Mouse (Mus musculus) hindbrain, embryonic 15.5 days (tissue): ENCODE results near the gene Nsd1. TPM values are rescaled to one million over a fixed set of nuclear protein-coding genes. Genes with fewer than 3 reads are reported as not detected.
A peak's percentile ranks its signal among the peaks of the same experiment; 100 is the strongest.
"Not testable (repeated sequence)": the region's sequence is repeated elsewhere in the genome, so short reads cannot be mapped to it uniquely, and the experiment has no call there.

Experiments used
- ATAC-seq: fragments of 200-750 bp; cut with Nextera tagmentation; 2 replicates; pipeline ENCODE4 v1.8.0; 2017; ENCODE audit warnings: low read depth, moderate number of reproducible peaks, moderate TSS enrichment; ENCODE audit not compliant: low FRiP score
- H3K27ac ChIP-seq: fragments of 300-500 bp; sonication (generic); replicated peaks from 2 replicates; pipeline ENCODE4 v1.5.1; 2015; ENCODE audit warnings: mild to moderate bottlenecking, inconsistent platforms
- H3K27me3 ChIP-seq: fragments of 300-500 bp; sonication (generic); 2 replicates; pipeline ENCODE4 v1.6.1; 2015; ENCODE audit warnings: control low read depth, inconsistent platforms
- H3K36me3 ChIP-seq: fragments of 300-500 bp; sonication (generic); 2 replicates; pipeline ENCODE4 v1.6.1; 2015; ENCODE audit warnings: control low read depth, inconsistent platforms
- H3K4me1 ChIP-seq: fragments of 300-500 bp; sonication (generic); replicated peaks from 2 replicates; pipeline ENCODE4 v1.6.1; 2015; ENCODE audit warnings: control low read depth, inconsistent platforms
- H3K4me2 ChIP-seq: fragments of 300-500 bp; sonication (generic); 2 replicates; pipeline ENCODE4 v1.6.1; 2015; ENCODE audit warnings: moderate library complexity, mild to moderate bottlenecking, inconsistent platforms
- H3K4me3 ChIP-seq: fragments of 300-500 bp; sonication (generic); 2 replicates; pipeline ENCODE4 v1.5.1; 2015; ENCODE audit warnings: mild to moderate bottlenecking, inconsistent platforms
- H3K9ac ChIP-seq: fragments of 300-500 bp; sonication (generic); 2 replicates; pipeline ENCODE4 v1.6.1; 2015; ENCODE audit warnings: inconsistent platforms
- H3K9me3 ChIP-seq: fragments of 300-500 bp; sonication (generic); 2 replicates; pipeline ENCODE4 v1.6.1; 2016; ENCODE audit warnings: control low read depth, inconsistent platforms
- WGBS: fragments of 180-500 bp; shearing (Covaris S2); methylation state at CpG from one replicate; pipeline ENCODE4 v1.1.7; 2015; 5-methylcytosine and 5-hydroxymethylcytosine counted together
- polyA plus RNA-seq: library from polyadenylated mRNA; unstranded; fragments of >200 nt; fragmentation: Nextera tagmentation; extraction: Ambion mirVana; gene quantifications from 2 replicates; pipeline ENCODE4 v1.2.1, GENCODE M21; 2015

Gene Nsd1
- polyA plus RNA-seq, 1 experiment from 2014 or later: 49.1 TPM

DNA sequence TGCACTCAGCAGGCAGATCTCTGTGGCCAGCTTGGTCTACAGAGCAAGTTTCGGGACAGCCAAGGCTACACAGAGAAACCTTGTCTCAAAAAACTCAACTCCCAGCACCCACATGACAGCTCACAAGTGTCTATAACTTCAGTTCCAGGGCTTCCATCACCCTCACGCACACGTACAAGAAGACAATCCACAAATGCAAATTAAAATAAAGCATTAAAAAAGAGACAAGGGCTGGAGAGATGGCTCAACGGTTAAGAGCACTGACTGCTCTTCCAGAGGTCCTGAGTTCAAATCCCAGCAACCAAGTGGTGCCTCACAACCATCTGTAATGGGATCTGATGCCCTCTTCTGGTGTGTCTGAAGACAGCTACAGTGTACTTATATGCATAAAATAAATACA lies 6.8 kb upstream of the Nsd1 start:
- H3K9ac ChIP-seq, H3K27me3 ChIP-seq, H3K27ac ChIP-seq, H3K36me3 ChIP-seq, ATAC-seq, H3K4me2 ChIP-seq, H3K9me3 ChIP-seq, H3K4me1 ChIP-seq, H3K4me3 ChIP-seq: not testable (repeated sequence)
- WGBS: 81% methylated on average over 4 of the region's 4 CpGs

- 90% methylated on average over 9 of the region's 9 CpGs for WGBS
- H3K36me3 ChIP-seq: no peaks in the 10 kb centered on the region
- H3K9ac ChIP-seq: no peak overlapping the region
- H3K4me1 ChIP-seq: no peaks in the 10 kb centered on the region
- no peak overlapping the region for H3K4me3 ChIP-seq
- H3K27ac ChIP-seq: no peak overlapping the region
- H3K4me2 ChIP-seq: no peak overlapping the region
- no peaks in the 10 kb centered on the region for H3K27me3 ChIP-seq
- H3K9me3 ChIP-seq: no peaks in the 10 kb centered on the region
- no peak for ATAC-seq
Observed at GRCm38 (mm10) chr13:55203740-55204139, 5.8 kb upstream of the Nsd1 start.

- Histone ChIP-seq H3K36me3 (no peaks in the 10 kb centered on the region), H3K4me2 (no peak overlapping the region), H3K27ac (no peak overlapping the region), H3K9ac (no peak overlapping the region), H3K4me1 (peaks cover 3% of the 10 kb centered on the region), H3K4me3 (no peak overlapping the region), H3K9me3 (no peaks in the 10 kb centered on the region), H3K27me3 (no peaks in the 10 kb centered on the region)
- WGBS: 84% methylated on average over 8 of the region's 11 CpGs
- ATAC-seq: no peak
Observed at GRCm38 (mm10) chr13:55204667-55205389, 4.8 kb upstream of the Nsd1 start.

GRCm38 (mm10) chr13:55205448-55206205 lies 4.0 kb upstream of the Nsd1 start:
- 91% methylated on average over 6 of the region's 6 CpGs for WGBS
- no peak overlapping the region for H3K27ac ChIP-seq
- no peak for ATAC-seq
- H3K9ac ChIP-seq: no peak overlapping the region
- H3K4me2 ChIP-seq: no peak overlapping the region
- no peaks in the 10 kb centered on the region for H3K36me3 ChIP-seq
- peaks cover 11% of the 10 kb centered on the region for H3K4me1 ChIP-seq
- no peaks in the 10 kb centered on the region for H3K9me3 ChIP-seq
- no peaks in the 10 kb centered on the region for H3K27me3 ChIP-seq
- no peak overlapping the region for H3K4me3 ChIP-seq

DNA sequence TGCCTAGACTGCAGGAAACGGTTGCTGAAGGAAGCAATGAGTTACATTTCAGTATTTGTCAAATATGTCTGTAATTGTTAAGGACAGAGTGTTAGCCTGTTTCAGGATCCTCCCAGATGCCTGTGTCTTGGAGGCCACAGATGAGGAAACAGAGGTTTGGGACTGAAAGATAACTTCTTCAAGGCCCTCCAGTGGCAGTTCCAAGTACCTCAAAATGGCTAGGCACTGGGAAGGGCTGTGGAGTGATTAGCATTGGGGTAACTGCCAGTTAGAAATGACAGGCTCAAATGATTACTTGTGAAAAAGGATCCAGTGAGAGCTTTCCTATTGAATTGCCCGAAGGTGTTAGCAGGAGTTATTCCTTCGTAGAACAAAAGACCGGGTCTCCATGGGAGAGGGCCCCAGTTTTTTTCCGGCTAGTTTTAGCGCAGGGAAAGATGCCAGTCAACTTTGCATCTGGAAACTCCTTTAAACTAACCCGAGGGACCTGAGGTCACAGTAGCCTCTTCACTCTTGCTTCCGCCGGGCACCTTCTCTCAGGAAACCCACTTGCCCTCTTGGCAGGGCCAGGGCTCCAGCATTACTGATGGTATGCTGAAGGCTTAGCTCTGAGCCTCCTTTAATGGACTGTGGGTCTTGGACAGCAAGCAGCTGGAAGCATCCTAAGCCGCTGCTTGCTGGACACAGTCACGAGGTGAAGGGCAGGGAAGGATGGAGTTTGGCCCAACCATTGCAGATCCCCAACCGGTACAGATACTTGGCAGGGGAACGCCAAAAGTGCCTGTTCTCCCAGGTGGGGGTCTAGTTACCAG lies 539 bp upstream of the Nsd1 start:
- no peak overlapping the region for H3K4me2 ChIP-seq
- peaks cover 33% of the 10 kb centered on the region for H3K4me1 ChIP-seq
- H3K27me3 ChIP-seq: no peaks in the 10 kb centered on the region
- no peak overlapping the region for H3K9ac ChIP-seq
- WGBS: 64% methylated on average over 13 of the region's 13 CpGs
- H3K9me3 ChIP-seq: no peaks in the 10 kb centered on the region
- 0 out of 2 replicates have a peak, but pooled peaks cover 7% of the 10 kb centered on the region for H3K36me3 ChIP-seq
- no peak overlapping the region for H3K4me3 ChIP-seq
- ATAC-seq: no peak
- H3K27ac ChIP-seq: no peak overlapping the region

DNA sequence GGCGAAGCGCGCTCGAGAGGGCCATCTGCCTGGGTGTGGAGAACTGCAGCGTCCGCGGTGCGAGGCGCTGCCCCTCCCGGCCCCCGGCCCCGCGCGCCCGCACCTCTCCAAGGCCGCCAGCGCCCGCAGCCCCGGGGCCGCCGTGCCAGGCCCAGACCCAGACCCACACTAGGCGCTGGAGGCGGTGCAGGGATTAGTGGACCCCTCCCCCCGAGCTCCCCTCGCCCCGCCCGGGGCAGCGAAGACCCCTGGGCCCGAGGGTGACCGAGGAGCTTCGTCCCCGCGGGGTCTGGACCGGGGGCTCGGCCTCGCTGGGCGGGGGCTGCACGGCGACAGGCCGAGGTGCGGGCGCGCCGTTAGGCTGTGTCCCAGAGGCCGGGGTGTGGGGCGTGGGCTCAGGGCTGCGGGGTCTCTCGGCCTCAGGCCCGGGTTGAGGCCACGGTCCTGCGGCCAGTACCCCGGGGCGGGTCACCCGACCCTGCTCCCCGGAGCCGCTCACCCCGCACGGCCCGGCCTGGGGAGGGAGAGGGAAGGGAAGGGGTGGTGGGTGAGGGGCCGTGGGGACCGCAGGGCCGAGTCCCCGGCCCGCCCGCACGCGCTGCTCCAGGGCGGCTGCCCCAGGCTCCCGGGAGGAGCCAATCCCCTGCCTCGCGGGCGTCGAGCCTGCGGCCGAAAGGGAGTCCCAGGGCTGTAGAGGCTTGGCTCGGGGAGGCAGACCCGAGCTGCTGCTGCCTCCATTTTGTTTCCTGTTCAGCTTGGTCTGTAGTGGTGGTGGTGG lies 800 bp downstream of the Nsd1 start:
- 0 out of 2 replicates have a peak, but pooled peaks cover 13% of the 10 kb centered on the region for H3K36me3 ChIP-seq
- H3K4me1 ChIP-seq: peaks cover 46% of the 10 kb centered on the region
- ATAC-seq: peak; percentile 63
- peak overlapping the region; percentile 87 for H3K4me3 ChIP-seq
- peak overlapping the region; percentile 90 for H3K4me2 ChIP-seq
- peak overlapping the region; percentile 93 for H3K27ac ChIP-seq
- no peaks in the 10 kb centered on the region for H3K27me3 ChIP-seq
- H3K9ac ChIP-seq: peak overlapping the region; percentile 95
- no peaks in the 10 kb centered on the region for H3K9me3 ChIP-seq
- WGBS: 1% methylated on average over 61 of the region's 77 CpGs

DNA sequence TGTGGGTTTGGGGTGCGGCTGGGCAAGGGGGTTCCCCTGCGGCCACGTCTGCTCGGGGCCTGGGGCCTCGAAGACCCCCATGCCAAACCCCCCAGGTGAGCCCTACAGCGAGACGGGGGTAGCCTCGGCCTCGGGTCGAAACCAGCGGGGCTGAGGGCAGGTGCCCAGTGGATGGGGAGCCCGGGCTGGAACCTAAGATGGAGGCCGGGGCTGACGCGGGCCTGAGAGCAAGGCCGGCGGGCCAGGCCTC lies 1.3 kb downstream of the Nsd1 start:
- H3K9ac ChIP-seq: peak overlapping the region; percentile 95
- H3K9me3 ChIP-seq: no peaks in the 10 kb centered on the region
- peak; percentile 72 for ATAC-seq
- peaks cover 51% of the 10 kb centered on the region for H3K4me1 ChIP-seq
- no peaks in the 10 kb centered on the region for H3K27me3 ChIP-seq
- H3K4me3 ChIP-seq: peak overlapping the region; percentile 87
- H3K36me3 ChIP-seq: 0 out of 2 replicates have a peak, but pooled peaks cover 13% of the 10 kb centered on the region
- H3K4me2 ChIP-seq: peak overlapping the region; percentile 90
- peak overlapping the region; percentile 93 for H3K27ac ChIP-seq
- WGBS: 2% methylated on average over 17 of the region's 17 CpGs

- H3K4me2 ChIP-seq: peak overlapping the region; percentile 90
- ATAC-seq: peak; percentile 80
Observed at GRCm38 (mm10) chr13:55211221-55212010, 1.8 kb downstream of the Nsd1 start.

GRCm38 (mm10) chr13:55212011-55212360 lies 2.4 kb downstream of the Nsd1 start:
- Histone ChIP-seq H3K4me3 (peak overlapping the region; percentile 87), H3K9ac (peak overlapping the region; percentile 95), H3K27me3 (no peaks in the 10 kb centered on the region), H3K36me3 (0 out of 2 replicates have a peak, but pooled peaks cover 13% of the 10 kb centered on the region), H3K4me2 (peak overlapping the region; percentile 90), H3K27ac (peak overlapping the region; percentile 93), H3K9me3 (no peaks in the 10 kb centered on the region), H3K4me1 (peaks cover 61% of the 10 kb centered on the region)
- ATAC-seq: peak; percentile 57
- WGBS: 7% methylated on average over 2 of the region's 32 CpGs

More at GRCm38 (mm10) chr13:55211221-55212010, 1.8 kb downstream of the Nsd1 start:
- Histone ChIP-seq H3K9ac (peak overlapping the region; percentile 95), H3K4me1 (peaks cover 56% of the 10 kb centered on the region), H3K36me3 (0 out of 2 replicates have a peak, but pooled peaks cover 13% of the 10 kb centered on the region), H3K27me3 (no peaks in the 10 kb centered on the region), H3K27ac (peak overlapping the region; percentile 93), H3K9me3 (no peaks in the 10 kb centered on the region), H3K4me3 (peak overlapping the region; percentile 87)
- WGBS: under 1% methylated on average over 53 of the region's 93 CpGs

DNA sequence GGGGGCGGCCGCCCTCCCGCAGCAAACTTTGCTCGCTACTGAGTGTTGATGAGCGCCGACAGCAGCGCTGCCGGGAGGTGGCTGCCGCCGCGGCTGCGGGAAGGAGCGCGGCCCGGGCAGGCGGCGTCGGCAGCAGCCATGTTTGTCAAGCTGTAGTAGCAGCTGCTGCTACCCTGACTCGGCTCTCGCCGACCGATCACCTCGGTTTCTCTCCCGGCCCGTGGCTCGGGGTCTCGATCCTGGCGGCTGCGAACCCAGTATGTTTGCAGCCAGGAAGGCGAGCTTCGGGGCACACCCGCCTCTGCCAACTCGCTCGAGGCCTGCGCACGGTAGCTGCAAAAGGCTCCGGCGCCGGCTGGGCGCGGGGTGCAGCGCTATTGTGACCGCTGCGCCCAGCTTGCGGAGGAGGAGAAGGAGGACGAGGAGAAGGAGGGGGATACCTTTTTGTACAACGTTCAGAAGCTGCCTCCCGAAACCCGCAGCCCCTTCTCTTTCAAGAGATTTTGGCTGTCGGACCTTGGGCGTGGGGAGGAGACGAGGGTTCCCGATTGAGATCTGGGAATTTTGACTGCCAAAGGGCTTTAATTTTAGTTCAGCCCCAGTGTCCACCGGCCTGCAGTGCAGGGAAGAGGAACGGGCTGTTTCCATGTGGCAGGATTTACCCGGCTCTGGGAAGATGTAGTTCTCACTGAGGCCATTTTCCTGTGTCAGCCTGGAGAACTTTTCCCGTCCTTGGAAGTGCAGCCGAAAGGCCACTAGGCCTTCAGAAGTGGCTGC lies 3.0 kb downstream of the Nsd1 start:
- peak overlapping the region; percentile 90 for H3K4me2 ChIP-seq
- ATAC-seq: peak; percentile 5; the same call in 1 of the 2 replicates
- peak overlapping the region; percentile 87 for H3K4me3 ChIP-seq
- peak overlapping the region; percentile 95 for H3K9ac ChIP-seq
- H3K27me3 ChIP-seq: no peaks in the 10 kb centered on the region
- peak overlapping the region; percentile 93 for H3K27ac ChIP-seq
- H3K4me1 ChIP-seq: peaks cover 67% of the 10 kb centered on the region
- H3K36me3 ChIP-seq: peaks cover 13% of the 10 kb centered on the region; the same call in 1 of the 2 replicates
- under 1% methylated on average over 57 of the region's 58 CpGs for WGBS
- H3K9me3 ChIP-seq: no peaks in the 10 kb centered on the region
